Mouse (Mus musculus) G1E (cell line): ENCODE data around the gene Ulk4. TPM values are rescaled to one million over a fixed set of nuclear protein-coding genes. Genes with fewer than 3 reads are reported as not detected.

Source experiments
- ATAC-seq: 2 replicates; pipeline ENCODE4 v1.8.0; 2016; ENCODE audit warnings: mild to moderate bottlenecking; ENCODE audit not compliant: insufficient number of reproducible peaks, poor library complexity, low FRiP score, severe bottlenecking; ENCODE audit errors: extremely low read depth
- DNase-seq: peaks from one replicate; pipeline ENCODE4 v3.0.0; 2012; ENCODE audit warnings: low spot score
- H3K27me3 ChIP-seq: 2 replicates; pipeline ENCODE4 v1.6.1; 2012; ENCODE audit warnings: mild to moderate bottlenecking, low read length, inconsistent platforms; ENCODE audit not compliant: insufficient read depth
- H3K36me3 ChIP-seq: replicated peaks from 2 replicates; pipeline ENCODE3; 2012; ENCODE audit warnings: mild to moderate bottlenecking, inconsistent platforms
- H3K4me1 ChIP-seq: 2 replicates; pipeline ENCODE4 v1.6.1; 2012; ENCODE audit warnings: low read depth, low read length, inconsistent platforms, mixed read lengths; ENCODE audit not compliant: insufficient read depth
- H3K4me3 ChIP-seq: 2 replicates; pipeline ENCODE4 v1.5.1; 2012; ENCODE audit warnings: low read depth, mild to moderate bottlenecking, inconsistent platforms, low read length, moderate library complexity, mixed read lengths
- H3K9me3 ChIP-seq: replicated peaks from 2 replicates; pipeline ENCODE4 v1.6.1; 2012; ENCODE audit warnings: inconsistent platforms
- CTCF ChIP-seq: IDR thresholded peaks from 2 replicates; pipeline ENCODE4 v1.5.1; 2012; ENCODE audit warnings: low read depth, low read length, inconsistent platforms, mixed read lengths
- GATA1 ChIP-seq: IDR thresholded peaks from 2 replicates; pipeline ENCODE4 v1.6.1; 2012; ENCODE audit warnings: borderline replicate concordance, low read length, inconsistent platforms, mixed read lengths
- GATA2 ChIP-seq: IDR thresholded peaks from 2 replicates; pipeline ENCODE4 v1.6.1; 2012; ENCODE audit warnings: low read depth, low read length, inconsistent platforms, borderline replicate concordance
- POLR2AphosphoS5 ChIP-seq: IDR thresholded peaks from 2 replicates; pipeline ENCODE4 v1.6.1; 2012; ENCODE audit warnings: low read depth, low read length, inconsistent platforms; ENCODE audit not compliant: insufficient replicate concordance
- TAL1 ChIP-seq: conservative IDR thresholded peaks from 2 replicates; pipeline ENCODE4 v1.6.1; 2012; ENCODE audit warnings: low read depth, low read length, inconsistent platforms, mixed read lengths
- polyA plus RNA-seq: library from polyadenylated mRNA; stranded (reverse); fragments of >175 nt; gene quantifications from 2 replicates; pipeline ENCODE4 v1.2.3, GENCODE M21; 2012
- total RNA-seq, 2 experiments: library from RNA; stranded (forward) in 1 of 2; stranded (reverse) in 1 of 2; fragments of 200-1000 nt in 1 of 2; fragments of >200 nt in 1 of 2; fragmentation: Nextera tagmentation in 1 of 2; gene quantifications; 2 replicates each; pipeline ENCODE4 v1.2.3; 2014 to 2017

Gene Ulk4
- total and polyA plus RNA-seq, 3 experiments: 0.52 to 3.2 (median 1.6) TPM

GRCm38 (mm10) chr9:121068115-121068514, 208.9 kb downstream of the Ulk4 start:
- H3K4me1 ChIP-seq: no peaks in the 10 kb centered on the region
- ATAC-seq (no peak), DNase-seq (no peak)
- H3K9me3 ChIP-seq: no peaks in the 10 kb centered on the region
- H3K27me3 ChIP-seq: peaks cover 7% of the 10 kb centered on the region
- TF ChIP-seq CTCF (no peak), GATA1 (no peak), TAL1 (no peak), GATA2 (no peak), POLR2AphosphoS5 (no peak)
- H3K36me3 ChIP-seq: no peaks in the 10 kb centered on the region
- no peak overlapping the region for H3K4me3 ChIP-seq

GRCm38 (mm10) chr9:121067043-121067442, 210.0 kb downstream of the Ulk4 start:
- no peaks in the 10 kb centered on the region for H3K4me1 ChIP-seq
- TF ChIP-seq GATA1 (no peak), GATA2 (no peak), CTCF (no peak), TAL1 (no peak), POLR2AphosphoS5 (no peak)
- peaks cover 7% of the 10 kb centered on the region for H3K27me3 ChIP-seq
- no peak for DNase-seq
- no peak for ATAC-seq
- H3K36me3 ChIP-seq: no peaks in the 10 kb centered on the region
- H3K4me3 ChIP-seq: no peak overlapping the region
- H3K9me3 ChIP-seq: no peaks in the 10 kb centered on the region

GRCm38 (mm10) chr9:121065383-121065978, 211.5 kb downstream of the Ulk4 start:
- Histone ChIP-seq H3K27me3 (peaks cover 7% of the 10 kb centered on the region), H3K4me1 (no peaks in the 10 kb centered on the region), H3K4me3 (no peak overlapping the region), H3K36me3 (no peaks in the 10 kb centered on the region), H3K9me3 (no peaks in the 10 kb centered on the region)
- DNase-seq: no peak
- ATAC-seq: no peak
- no peak for TF ChIP-seq TAL1
- no peak for TF ChIP-seq POLR2AphosphoS5
- no peak for TF ChIP-seq GATA2
- TF ChIP-seq CTCF: no peak
- TF ChIP-seq GATA1: no peak

- Histone ChIP-seq H3K27me3 (peaks cover 7% of the 10 kb centered on the region), H3K4me1 (no peaks in the 10 kb centered on the region), H3K4me3 (no peak overlapping the region), H3K9me3 (no peaks in the 10 kb centered on the region), H3K36me3 (no peaks in the 10 kb centered on the region)
- TF ChIP-seq CTCF (no peak), GATA1 (no peak), GATA2 (no peak)
- ATAC-seq: no peak
- DNase-seq: no peak
Measured at GRCm38 (mm10) chr9:121064606-121065355, 212.2 kb downstream of the Ulk4 start.

GRCm38 (mm10) chr9:121062671-121063070, 214.3 kb downstream of the Ulk4 start:
- DNase-seq: no peak
- no peaks in the 10 kb centered on the region for H3K36me3 ChIP-seq
- peaks cover 7% of the 10 kb centered on the region for H3K27me3 ChIP-seq
- H3K4me1 ChIP-seq: no peaks in the 10 kb centered on the region
- no peak for ATAC-seq
- H3K4me3 ChIP-seq: no peak overlapping the region
- TF ChIP-seq CTCF (no peak), GATA2 (no peak), TAL1 (no peak), POLR2AphosphoS5 (no peak), GATA1 (no peak)
- no peaks in the 10 kb centered on the region for H3K9me3 ChIP-seq

- no peaks in the 10 kb centered on the region for H3K9me3 ChIP-seq
- H3K27me3 ChIP-seq: peaks cover 2% of the 10 kb centered on the region; the same call in 1 of the 2 replicates
- ATAC-seq (no peak), DNase-seq (no peak)
- H3K36me3 ChIP-seq: no peaks in the 10 kb centered on the region
- TF ChIP-seq GATA2: no peak
- no peak for TF ChIP-seq GATA1
- TF ChIP-seq TAL1: no peak
- no peak for TF ChIP-seq CTCF
- no peak for TF ChIP-seq POLR2AphosphoS5
- H3K4me1 ChIP-seq: no peaks in the 10 kb centered on the region
- H3K4me3 ChIP-seq: no peak overlapping the region
Measured at GRCm38 (mm10) chr9:121061820-121062623, 215.0 kb downstream of the Ulk4 start.
